Mouse (Mus musculus): Measurements from ENCODE around the gene Chuk. TPM values are rescaled to one million over a fixed set of nuclear protein-coding genes. Genes with fewer than 3 reads are reported as not detected.
"Not testable (repeated sequence)": the region's sequence is repeated elsewhere in the genome, so short reads cannot be mapped to it uniquely, and the experiment has no call there.

Chuk gene
- total RNA-seq (2021): 10 to 100 TPM; 13.6 to 16.0 TPM
- long read RNA-seq, experiment 1, transcript Chuk-201 (21 exons, 3,502 nt): major isoform, 8 of 15 reads
- long read RNA-seq, experiment 1, partial matches to known transcripts: 3 of 15 reads
- long read RNA-seq, experiment 1, other reads (novel, unspliced or antisense): 1 of 15 reads
- long read RNA-seq, experiment 2, transcript Chuk-201 (21 exons, 3,502 nt): major isoform, 5 of 6 reads
- long read RNA-seq, experiment 2, partial matches to known transcripts: 0 of 6 reads
- long read RNA-seq, experiment 2, other reads (novel, unspliced or antisense): 0 of 6 reads

DNA sequence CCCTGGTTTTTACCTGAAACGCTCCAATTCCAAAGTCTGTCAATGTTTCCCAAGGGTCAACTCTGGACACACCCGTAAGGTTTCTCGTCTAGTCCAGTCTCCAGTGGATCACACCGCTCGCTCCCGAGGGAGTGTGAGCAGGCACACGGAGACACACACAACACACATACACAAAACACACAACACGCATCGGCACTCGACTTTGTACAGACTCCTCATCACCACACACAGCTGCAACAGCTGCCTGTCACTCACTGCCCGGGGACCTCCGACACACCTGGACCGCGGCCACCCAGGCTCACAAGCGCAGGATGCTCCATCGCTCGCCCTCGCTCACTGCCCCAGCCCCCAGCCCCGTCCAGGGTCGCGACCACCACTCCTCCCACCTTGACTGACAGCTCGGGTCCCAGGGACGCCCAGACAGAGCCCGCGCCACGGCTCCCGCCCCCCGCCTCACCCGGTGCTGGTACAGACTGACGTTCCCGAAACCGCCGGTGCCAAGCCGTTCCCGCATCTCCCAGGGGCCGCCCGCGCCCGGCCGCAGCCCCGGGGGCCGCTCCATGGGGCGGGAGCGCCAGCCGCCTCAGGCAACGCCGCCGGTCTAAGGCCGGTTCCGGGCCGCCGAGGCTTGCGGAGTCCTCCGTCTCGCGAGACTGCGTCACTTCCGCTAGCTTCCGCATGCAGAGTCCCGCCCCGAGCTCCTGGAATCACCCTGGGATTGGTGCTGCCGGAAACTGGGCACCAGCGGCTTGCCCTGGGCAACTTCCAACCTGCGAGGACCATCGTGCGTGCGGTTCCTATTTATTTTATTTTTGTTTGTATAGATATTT is at the start of gene Chuk:
Gene Chuk, minus strand, starts transcription at position 650 of the 830 bp plus-strand sequence.
- intact Hi-C loops (cut with DNase I; ENCODE audit: low total_unique reads): no loop called here
- DNase-seq: peak; percentile 97

DNA sequence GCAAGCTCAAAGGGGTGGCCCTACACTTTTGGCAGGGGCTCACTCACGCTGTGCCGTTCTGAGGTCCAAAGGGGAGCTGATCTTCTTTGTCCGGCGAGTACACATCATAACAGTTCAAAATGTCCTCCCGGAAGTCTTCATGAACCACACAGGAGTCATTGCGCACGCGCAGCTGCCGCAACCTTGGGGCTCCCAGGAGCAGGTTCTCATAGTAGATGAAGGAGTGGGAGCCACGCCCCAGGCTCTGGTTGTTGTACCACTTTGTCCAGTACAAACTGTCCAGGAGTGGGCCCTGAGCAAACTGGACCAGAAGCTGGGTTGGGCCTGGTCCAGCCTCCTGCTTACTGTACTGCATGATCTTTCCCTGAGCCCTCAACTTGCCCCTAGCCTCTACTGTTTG is 49.7 kb upstream of the Chuk start:
- intact Hi-C loops (cut with DNase I; ENCODE audit: low total_unique reads): no loop called here

DNA sequence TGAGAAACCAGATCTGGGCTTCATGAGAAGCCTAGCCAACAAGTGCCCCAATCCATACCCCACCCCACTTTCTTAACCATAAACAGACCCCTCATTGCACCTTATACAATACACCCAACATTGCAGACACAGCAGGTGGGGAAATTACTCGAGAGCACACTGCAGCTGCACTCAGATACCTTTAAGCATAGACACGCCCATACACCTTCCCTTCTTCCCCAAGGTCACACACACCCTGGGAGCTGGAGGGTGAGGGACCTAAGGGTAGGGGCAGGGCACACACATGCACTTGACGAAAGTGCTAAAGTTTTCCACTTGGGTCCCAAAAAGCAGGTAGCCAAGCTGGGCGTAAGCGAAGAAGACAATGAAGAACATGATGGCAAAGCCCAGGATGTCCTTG is 46.5 kb upstream of the Chuk start:
- DNase-seq: no peak
- intact Hi-C loops (cut with DNase I; ENCODE audit: low total_unique reads): no loop called here

More for the DNA sequence above, 49.7 kb upstream of the Chuk start:
- no peak for DNase-seq

DNA sequence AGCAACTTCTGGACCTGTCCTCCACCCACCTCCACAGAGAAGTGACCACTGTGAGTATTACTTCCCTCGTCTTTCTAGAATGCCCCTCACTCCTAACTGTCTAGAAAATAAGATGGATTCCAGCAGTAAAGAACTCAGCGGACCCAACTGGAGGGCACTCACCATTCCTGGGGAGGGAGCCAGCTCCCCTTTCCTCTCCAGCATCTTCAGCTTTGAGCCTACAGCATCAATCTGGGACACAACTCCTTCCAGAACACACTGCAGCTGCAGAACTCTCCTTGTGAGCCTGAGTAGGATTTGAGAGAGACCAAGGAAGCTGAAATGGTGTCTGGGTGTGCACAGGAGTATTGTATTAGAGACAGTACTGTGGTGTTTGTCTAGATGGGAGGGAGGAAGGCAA is 41.7 kb upstream of the Chuk start:
- DNase-seq: no peak
- intact Hi-C loops (cut with DNase I; ENCODE audit: low total_unique reads): no loop called here

DNA sequence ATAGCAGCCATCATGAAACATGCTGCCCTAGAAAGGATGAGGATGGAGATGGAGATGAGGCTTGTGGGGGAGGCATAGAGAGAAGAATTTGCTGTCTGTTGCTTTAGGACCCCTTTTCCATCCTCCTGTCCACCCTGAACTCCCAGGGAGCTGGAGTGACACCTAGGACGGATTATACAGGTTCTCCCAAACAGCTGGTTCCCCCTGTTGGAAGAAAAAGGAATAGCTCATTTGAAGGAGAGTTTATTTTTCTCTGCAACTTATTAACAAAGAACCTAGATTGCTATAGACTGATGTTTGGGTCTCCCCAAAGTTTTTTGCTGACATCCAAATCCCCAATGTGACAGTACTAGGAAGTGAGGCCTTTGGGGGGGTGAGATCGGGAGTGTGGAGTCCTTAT is 41.1 kb upstream of the Chuk start:
- DNase-seq: no peak
- intact Hi-C loops (cut with DNase I; ENCODE audit: low total_unique reads): no loop called here

DNA sequence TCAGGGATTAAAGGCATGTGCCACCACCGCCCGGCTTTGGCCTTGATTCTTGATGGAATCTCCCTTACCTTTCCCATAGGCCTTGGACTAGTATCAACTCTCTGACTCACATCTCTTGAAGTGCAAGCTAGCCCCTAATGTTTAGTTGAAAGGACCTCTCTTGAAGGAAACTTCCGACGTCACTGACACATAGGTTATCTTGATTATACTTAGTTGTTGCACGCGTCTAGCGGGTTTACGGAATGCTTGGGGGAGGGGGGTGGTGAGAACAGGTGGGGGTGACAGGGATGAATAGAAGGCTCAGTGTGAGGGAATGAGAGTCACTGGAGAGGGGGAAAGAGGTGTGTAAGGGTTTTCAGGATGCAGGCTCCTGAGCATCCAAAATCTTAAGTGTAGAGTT is 39.7 kb upstream of the Chuk start:
- intact Hi-C loops (cut with DNase I; ENCODE audit: low total_unique reads): no loop called here

DNA sequence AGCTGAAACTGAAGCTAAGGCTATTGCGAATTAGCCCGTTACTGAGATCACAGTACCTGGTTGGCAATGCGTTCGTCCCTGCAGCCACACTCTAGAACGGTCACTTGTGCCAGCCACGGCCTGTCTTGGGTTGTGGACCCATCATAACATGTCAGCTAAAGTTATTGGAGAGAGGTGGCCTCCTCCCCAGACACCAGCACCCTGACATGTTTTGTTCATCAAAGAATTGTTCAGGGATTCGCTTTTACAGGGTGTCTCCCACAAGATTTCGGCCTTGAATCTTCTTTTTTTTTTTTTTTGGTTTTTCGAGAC is 39.2 kb upstream of the Chuk start:
- no peak for DNase-seq
- intact Hi-C loops (cut with DNase I; ENCODE audit: low total_unique reads): no loop called here

More for the DNA sequence above, 39.7 kb upstream of the Chuk start:
- no peak for DNase-seq

DNA sequence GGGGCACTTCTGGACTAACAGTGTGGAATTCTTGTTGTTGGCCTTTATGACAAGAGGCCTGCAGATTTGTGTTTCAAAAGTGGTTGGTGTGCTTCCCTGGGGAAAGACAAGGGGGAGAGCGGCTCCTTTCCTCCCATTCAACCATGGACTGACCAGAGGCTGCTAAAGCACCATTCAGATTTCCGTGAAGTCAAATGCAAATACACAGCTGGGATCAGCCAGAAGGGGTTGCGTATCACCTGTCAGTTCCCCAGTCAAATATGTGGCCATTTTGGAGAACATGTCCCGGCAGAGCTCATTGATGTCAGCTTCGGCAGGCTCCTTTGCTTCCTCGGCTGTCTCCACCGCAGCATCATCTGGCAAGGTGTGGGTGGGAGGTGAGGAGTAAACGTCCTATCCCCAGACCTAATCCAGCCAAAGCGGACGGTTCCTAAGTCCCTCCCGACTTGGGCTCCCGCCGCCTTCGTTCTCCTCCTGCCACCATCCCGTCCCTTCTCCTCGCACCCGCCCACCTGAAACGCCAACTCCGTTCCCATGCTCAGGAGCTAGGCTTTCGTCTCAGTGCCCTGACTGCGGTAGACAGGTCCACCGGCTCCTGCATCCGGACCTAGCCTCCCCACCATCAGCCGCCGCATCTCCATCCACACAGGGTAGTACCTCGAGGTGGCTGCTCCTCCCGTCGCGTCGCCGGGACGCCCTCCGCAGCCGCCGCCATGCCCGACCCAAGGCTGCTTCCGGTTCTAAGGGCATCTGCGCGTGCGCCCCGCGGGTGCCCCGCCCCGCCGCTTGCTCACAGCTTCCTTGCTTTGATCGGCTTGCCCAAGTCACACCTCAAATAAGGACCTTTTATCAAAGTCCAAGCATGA is 38.7 kb upstream of the Chuk start, which contains the start of gene Bloc1s2:
Gene Bloc1s2, minus strand, starts transcription at position 745 of the 866 bp plus-strand sequence.
- peak; percentile 84 for DNase-seq
- intact Hi-C loops (cut with DNase I; ENCODE audit: low total_unique reads): no loop called here

DNA sequence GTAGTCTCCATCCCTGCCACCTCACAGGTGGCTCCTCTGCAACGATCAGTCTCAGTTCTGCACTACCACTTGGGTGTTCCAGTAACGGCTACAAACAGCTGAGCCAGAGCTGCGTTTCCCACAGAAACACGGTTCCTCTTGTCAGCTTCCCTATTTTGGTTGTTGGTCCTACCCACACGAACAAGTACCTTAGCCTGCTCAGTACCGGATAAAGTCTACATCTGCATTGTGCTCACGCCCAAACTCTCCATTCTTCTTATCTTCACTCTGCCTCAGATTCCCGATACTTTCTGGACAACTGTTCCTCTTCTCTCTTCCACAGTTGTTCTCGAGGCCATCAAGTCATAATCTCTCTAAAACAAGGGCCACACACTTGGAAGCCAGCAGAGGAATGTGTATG is 37.1 kb upstream of the Chuk start:
- no peak for DNase-seq
- intact Hi-C loops (cut with DNase I; ENCODE audit: low total_unique reads): no loop called here

DNA sequence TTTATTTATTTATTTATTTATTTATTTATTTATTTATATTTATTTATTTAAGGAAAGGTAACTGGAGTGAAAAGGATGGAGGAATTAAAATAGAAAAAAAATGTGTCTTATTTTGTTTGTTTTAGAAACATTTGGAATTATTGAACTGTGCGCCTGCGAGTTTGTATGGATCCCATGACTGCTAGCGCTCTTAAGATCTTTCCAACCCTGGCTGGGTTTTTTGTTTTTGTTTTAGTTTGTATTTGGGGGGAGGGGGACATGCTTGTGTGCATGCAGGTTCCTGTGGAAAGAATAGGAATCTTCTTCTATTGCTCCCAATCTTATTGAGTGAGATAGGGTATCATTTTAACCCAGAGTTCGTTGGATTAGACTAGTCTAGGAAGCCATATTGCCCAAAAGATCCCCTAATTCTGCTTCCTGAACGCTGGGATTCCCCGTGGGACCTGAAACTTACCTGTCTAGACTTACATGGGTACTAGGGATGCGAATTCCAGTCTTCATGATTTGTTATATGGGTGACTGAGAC is 28.7 kb upstream of the Chuk start:
- intact Hi-C loops (cut with DNase I; ENCODE audit: low total_unique reads): no loop called here

DNA sequence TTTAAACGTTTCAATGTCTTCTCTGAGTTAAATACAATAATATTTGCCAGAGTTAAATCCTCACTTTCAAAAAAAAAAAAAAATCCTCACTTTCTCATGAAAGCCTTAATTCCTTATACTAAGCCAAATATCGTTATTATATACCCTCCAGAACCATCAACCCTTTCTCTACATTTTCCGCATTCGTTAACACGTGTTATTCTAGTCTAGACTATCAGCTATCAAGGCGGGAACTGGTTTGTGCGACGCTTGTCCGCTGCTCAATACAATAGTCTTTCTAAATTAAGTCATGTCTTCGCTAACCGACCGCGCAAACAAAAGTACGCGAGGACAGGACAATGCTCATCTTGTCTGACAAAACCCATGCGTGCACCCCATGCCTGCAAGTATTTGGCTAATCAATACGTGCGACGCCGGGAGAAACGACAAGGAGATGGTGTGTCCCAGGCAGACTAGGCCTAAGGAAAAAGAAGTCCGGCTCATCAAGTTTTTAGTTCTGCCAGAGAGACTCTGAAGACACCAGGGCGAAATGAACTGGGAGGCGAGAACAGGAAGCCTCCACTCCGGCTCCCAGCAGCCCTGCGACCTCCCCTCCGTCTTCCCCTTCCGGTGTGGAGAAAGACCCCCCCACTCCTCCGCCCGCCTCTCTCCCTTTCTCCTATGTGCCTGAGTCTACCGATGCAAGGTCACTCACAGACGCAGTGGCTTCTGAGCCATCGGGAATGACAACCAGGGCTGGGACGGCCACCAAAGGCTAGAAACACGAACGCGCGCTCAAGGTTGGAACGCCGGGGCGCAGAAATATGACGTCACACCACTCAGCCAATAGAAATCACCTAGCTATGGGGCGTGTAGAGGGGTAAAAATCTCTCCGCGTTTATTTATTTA is 28.0 kb upstream of the Chuk start, which contains the start of gene Cwf19l1:
Gene Cwf19l1, minus strand, starts transcription at position 805 of the 888 bp plus-strand sequence.
- intact Hi-C loops (cut with DNase I; ENCODE audit: low total_unique reads): no loop called here
- peak; percentile 86 for DNase-seq

More for the DNA sequence above, 28.7 kb upstream of the Chuk start:
- no peak for DNase-seq

DNA sequence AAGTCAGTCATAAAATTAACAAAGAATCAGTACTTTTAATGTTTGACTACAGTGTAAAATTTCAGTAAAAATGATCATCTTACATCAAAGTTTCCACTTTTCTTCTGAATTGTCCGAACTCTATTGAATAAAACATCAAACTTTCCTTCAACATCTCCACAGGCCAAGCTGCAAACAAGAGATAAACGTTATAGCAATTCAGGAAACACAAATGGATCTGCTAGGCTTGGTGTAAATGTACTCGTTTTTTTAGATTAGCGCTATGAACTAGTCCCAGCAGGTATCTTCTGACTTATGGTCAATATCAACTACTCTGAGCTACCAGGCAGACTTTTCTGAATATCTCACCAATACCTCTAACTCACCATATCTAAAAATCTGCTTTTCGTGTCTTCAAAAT is 25.6 kb upstream of the Chuk start:
- DNase-seq: no peak
- intact Hi-C loops (cut with DNase I; ENCODE audit: low total_unique reads): no loop called here

DNA sequence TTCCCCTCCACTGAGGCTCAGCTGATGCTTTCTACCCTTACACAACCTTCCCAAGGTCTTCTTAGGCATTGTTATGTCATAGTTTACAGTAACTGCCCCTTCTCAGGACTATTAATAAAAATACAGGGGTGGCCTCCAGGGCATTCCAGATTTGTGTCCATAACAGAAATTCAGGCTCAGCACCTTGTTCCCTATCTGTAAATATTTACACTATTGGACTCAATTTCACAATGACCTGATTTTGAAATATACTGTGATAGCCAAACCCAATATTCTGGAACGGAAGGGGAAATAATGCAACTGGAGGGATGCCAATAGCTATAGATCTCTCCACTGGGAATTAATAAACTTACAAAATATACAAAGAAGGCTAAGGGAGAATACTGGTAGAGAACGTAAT is 21.3 kb upstream of the Chuk start:
- intact Hi-C loops (cut with DNase I; ENCODE audit: low total_unique reads): no loop called here

DNA sequence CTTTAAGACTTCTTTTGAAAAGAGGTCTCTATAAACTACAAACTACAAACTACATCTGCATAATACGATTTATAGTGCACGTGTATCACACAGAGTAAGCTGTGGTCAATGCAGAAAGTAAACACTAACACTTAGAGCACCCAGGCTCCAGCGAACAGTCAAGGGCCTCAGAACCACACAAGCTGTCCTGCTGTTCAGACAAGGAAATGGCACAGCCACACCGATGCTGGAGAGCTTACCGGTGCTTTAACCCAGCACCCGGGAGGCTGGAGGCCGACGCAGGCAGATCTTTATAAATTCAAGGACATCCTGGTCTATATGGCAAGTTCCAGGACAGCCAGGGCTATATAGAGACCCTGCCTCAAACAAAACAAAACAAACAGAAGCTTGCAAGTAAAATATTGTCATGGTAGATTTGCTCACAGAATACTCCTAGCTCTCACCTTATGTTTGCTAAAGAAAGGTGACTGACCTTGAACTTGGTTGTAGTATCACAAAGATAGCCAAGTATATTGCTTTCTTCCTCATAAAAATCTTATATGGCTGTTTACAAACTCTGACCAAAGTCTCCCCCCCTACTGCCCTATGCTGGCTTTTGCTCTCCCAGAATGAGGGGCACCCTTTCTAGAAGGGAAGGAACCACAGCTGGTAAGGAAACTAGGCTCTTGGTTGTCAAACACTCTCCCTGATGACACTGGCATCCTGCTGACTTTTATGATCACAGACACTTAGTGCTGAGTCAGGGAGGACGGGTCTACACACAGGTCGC is 20.6 kb upstream of the Chuk start:
- intact Hi-C loops (cut with DNase I; ENCODE audit: low total_unique reads): no loop called here
- no peak for DNase-seq

More for the DNA sequence above, 21.3 kb upstream of the Chuk start:
- DNase-seq: no peak

DNA sequence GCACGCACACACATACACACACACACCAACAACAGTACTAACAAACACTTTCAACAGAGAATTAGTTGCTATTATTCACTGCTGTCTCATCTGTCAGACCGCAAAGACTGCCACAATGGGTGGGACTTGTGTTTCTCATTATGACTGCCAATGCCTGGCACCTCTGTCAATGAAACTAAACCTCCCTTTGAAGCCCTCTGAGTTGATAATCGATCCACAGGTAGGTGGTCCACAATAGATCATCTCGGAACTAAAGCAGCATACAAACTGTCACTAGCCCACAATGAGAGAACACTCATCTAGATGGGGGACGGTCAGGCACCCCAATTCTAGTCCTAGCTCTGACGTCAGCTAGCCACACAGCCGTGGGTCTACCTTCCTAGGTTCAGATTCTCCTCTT is 13.9 kb upstream of the Chuk start:
- no peak for DNase-seq
- intact Hi-C loops (cut with DNase I; ENCODE audit: low total_unique reads): no loop called here

DNA sequence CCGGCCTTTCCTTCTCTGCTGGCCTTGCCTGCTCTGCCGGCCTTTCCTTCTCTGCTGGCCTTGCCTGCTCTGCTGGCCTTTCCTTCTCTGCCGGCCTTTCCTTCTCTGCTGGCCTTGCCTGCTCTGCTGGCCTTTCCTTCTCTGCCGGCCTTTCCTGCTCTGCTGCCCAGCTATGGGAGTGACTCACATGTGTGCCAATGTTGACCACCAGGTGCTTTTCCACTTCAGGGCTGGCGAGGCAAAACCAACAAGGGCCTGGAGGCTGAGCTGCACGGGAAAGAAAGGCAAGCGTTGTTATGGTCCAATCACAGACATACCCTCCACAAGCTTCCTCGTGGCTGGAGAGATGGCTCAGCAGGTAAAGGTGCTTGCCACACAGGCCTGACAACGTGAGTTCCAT is 13.4 kb upstream of the Chuk start:
- DNase-seq; intact Hi-C loops (cut with DNase I; ENCODE audit: low total_unique reads): not testable (repeated sequence)

DNA sequence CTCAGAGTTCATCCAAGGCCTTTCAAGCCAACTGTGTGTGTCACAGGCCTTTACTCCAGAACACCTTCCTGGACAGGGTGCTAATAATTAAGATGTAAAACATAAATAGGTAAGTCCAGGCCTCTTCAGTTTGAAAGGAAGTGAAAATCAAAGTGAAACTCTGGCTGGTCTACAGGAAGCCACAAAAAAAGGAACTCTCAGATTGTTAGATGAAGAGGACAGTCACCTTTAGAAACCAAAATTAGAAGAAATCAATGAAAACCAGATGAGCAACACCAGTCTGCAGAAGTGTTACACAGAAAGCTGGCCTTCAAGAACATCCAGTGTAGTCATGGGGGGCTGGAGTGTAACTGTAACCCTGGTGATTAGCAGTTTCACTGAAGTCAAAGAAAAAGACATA is 10.5 kb upstream of the Chuk start:
- no peak for DNase-seq
- intact Hi-C loops (cut with DNase I; ENCODE audit: low total_unique reads): no loop called here

DNA sequence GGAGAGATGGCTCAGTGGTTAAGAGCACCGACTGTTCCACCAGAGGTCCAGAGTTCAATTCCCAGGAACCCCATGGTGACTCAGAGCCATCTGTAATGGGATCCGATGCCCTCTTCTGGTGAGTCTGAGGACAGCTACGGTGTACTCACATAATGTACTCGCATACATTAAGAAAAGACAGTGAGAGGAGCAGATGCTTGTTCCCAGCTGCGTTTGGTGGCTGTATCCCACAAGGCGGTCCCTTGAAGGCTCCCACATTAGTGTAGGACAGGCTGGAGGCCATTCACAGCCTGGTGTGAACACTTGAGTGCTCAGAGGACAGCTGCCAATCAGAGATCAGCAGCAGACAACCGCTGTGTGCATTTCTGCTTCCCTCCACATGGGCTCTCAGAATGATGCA is 4.4 kb upstream of the Chuk start:
- intact Hi-C loops (cut with DNase I; ENCODE audit: low total_unique reads): no loop called here

More for the DNA sequence above, 4.4 kb upstream of the Chuk start:
- no peak for DNase-seq

Data from gastrocnemius, postnatal 14 days (tissue).